Mouse (Mus musculus): ENCODE results near the gene Grm8. TPM values are rescaled to one million over a fixed set of nuclear protein-coding genes. Genes with fewer than 3 reads are reported as not detected.

The Grm8 gene
- polyA plus RNA-seq (2017; shearing (Covaris generic)): under 1 TPM in 1 of 2 experiments, not detected in 1; 0.28 TPM

GRCm38 (mm10) chr6:28135001-28135401, at the start of gene Grm8:
Grm8 (minus strand) TSS chr6:28135178.

Data from activated CD4-positive, CD25-positive, alpha-beta regulatory T cell (primary cell).